Mouse (Mus musculus): ENCODE measurements around the gene Dpysl5.

Gene Dpysl5

GRCm38 (mm10) chr5:30818758-30819309 is 107.5 kb downstream of the Dpysl5 start:
- DNase-seq (ENCODE audit: low read depth in 2 of 2, low spot score in 2 of 2): no peak

GRCm38 (mm10) chr5:30822689-30823088 is 111.3 kb downstream of the Dpysl5 start:
- no peak for DNase-seq (ENCODE audit: low read depth in 2 of 2, low spot score in 2 of 2)

GRCm38 (mm10) chr5:30823091-30823490 is 111.7 kb downstream of the Dpysl5 start:
- no peak for DNase-seq (ENCODE audit: low read depth in 2 of 2, low spot score in 2 of 2)

- DNase-seq (ENCODE audit: low read depth in 2 of 2, low spot score in 2 of 2): no peak
These were observed 113.0 kb downstream of the Dpysl5 start for GRCm38 (mm10) chr5:30824124-30824988.

GRCm38 (mm10) chr5:30825166-30825565 is 113.8 kb downstream of the Dpysl5 start:
- no peak for DNase-seq (ENCODE audit: low read depth in 2 of 2, low spot score in 2 of 2)

- no peak for DNase-seq (ENCODE audit: low read depth in 2 of 2, low spot score in 2 of 2)
These were observed 114.5 kb downstream of the Dpysl5 start for GRCm38 (mm10) chr5:30825821-30826220.

- DNase-seq (ENCODE audit: low read depth in 2 of 2, low spot score in 2 of 2): no peak
These were observed 122.1 kb downstream of the Dpysl5 start for GRCm38 (mm10) chr5:30833416-30833815.

GRCm38 (mm10) chr5:30839731-30840130 is 128.4 kb downstream of the Dpysl5 start:
- no peak for DNase-seq (ENCODE audit: low read depth in 2 of 2, low spot score in 2 of 2)

- DNase-seq (ENCODE audit: low read depth in 2 of 2, low spot score in 2 of 2): no peak
These were observed 130.5 kb downstream of the Dpysl5 start for GRCm38 (mm10) chr5:30841896-30842295.

Measured in CD8-positive naive resting alpha-beta T cell, adult 2 months (primary cell).